Mouse (Mus musculus) T-helper 17 cell (primary cell): ENCODE results near the gene Ttll8.

Source experiments
- in situ Hi-C, 2 experiments: fragments of 300-600 bp; cut with MboI, MseI; formaldehyde crosslinking; loops; 1 replicate in 1 of 2; 2 replicates in 1 of 2; pipeline ENCODE4 v1.15.1; 2025; ENCODE audit warnings: high pct_unique_total_duplicates in 2 of 2

Gene Ttll8

GRCm38 (mm10) chr15:88862881-88863694, 91.1 kb downstream of the Ttll8 start:
- in situ Hi-C loops: no loop called here

DNA sequence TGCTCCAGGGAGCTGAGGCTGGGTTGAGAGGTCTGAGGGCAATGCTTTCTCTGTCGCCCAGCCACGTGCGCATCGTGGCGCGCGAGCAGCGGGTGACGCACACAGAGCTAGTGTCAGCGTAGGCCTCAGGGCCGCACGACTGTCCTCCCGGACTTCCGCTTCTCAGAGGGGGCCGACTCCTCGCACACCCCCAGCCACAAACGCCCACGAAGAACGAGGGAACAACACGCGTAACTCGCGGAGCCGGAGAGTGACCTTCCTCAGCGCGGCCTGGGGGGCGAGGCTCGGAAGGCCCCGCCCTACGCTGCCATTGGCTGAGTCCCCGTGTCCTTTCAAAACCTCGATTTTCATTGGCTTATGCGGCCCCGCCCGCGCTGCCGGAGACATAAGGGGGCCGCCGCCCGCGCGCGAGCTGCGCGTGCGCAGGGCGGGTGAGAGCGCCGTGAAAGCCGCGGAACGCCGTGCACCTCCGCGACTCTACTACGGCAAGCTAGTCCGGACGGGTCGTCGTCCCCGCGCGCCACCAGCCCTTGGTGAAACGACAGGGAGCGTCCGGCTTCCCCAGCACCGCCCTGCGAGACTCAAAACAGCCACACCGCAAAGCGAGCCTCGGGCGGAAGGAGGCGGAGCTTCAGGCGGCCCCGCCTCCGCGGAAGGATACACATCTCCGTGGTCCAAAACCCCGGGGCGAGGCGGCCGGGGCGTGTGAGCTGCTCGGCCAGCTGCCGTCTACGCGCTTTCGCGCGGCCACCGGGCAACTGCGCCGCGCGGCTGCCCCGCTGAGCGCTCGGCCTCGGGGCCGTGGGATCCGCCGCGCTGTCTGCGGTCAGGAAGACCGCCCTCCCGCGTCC, 92.2 kb downstream of the Ttll8 start, which contains the start of gene Pim3:
Pim3 (plus strand) TSS at position 415 of the 851 bp plus-strand sequence.
- in situ Hi-C loops: no loop called here

- in situ Hi-C loops: no loop called here
These were observed 93.4 kb downstream of the Ttll8 start for GRCm38 (mm10) chr15:88860781-88861180.

GRCm38 (mm10) chr15:88859206-88859970, 94.8 kb downstream of the Ttll8 start:
- in situ Hi-C loops: no loop called here

DNA sequence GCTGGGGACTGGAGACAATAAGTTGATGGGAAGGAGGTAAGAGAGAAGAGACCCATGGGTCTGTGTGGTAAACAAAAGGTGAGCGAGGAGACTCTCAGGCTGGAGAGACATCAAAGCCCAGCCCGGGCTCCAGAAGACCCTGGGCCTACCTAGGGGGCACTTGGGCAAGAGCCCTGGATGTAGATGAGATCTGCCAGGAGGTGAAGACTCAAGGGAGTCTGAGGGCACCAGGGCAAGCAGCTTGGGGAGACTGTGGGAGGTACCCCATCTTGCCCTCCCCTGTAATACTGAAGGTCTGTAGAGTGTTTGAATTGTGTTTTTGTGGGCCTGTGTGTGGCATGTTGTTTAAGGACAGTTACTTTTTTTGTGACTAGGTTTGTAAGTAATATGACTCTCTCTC, 95.5 kb downstream of the Ttll8 start:
- in situ Hi-C loops: no loop called here

GRCm38 (mm10) chr15:88858141-88858541, 96.1 kb downstream of the Ttll8 start:
- in situ Hi-C loops: no loop called here

GRCm38 (mm10) chr15:88857361-88857760, 96.9 kb downstream of the Ttll8 start:
- in situ Hi-C loops: no loop called here

GRCm38 (mm10) chr15:88856613-88857012, 97.6 kb downstream of the Ttll8 start:
- in situ Hi-C loops: no loop called here

- in situ Hi-C loops: no loop called here
These were observed 98.3 kb downstream of the Ttll8 start for GRCm38 (mm10) chr15:88855896-88856417.

DNA sequence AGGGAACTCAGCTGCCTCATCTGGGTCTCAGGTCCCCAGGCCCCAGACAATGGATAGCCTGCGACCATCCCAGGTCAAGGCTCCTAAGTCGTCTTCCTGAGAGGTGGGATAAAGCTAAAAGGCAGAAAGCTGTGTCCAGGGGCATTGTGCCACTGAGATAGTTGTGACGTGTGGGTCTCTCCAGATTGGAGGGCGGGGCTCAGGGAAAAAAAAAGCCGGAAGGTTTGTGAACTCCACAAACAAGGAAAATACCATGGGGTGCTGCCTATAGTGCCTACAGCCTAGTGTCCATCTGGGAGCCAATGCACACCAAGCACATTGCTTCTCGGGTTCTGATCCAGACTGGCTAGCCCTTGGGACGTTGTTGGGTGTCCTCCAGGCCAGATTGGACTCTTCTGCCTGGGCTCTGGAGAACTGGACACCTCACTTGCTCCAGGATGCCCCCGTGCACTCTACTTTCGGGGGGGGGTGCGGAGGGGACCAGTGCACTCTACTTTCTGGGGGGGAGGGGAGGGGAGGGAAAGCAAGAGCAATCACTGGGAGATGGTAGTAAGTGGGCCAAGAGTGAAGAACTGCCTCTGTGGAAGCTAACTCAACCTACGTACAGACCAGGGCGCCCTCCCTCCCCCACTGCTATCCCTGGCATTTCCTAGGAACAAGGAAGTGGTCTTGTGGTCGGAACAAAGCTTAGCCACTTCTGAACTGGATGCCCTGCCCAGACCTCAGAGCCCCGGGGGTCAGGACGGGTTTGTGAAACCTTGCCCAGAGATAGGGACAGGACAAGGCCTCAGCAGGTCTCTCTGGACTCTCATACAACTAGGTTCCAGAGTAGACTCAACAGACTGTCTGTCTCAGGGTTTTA, 99.0 kb downstream of the Ttll8 start:
- in situ Hi-C loops: no loop called here

- in situ Hi-C loops: no loop called here
These were observed 99.9 kb downstream of the Ttll8 start for GRCm38 (mm10) chr15:88854119-88854968.

- in situ Hi-C loops: no loop called here
These were observed 101.1 kb downstream of the Ttll8 start for GRCm38 (mm10) chr15:88853106-88853505.

GRCm38 (mm10) chr15:88851507-88852149, 102.6 kb downstream of the Ttll8 start:
- in situ Hi-C loops: no loop called here

- in situ Hi-C loops: no loop called here
These were observed 103.1 kb downstream of the Ttll8 start for GRCm38 (mm10) chr15:88851076-88851475.

DNA sequence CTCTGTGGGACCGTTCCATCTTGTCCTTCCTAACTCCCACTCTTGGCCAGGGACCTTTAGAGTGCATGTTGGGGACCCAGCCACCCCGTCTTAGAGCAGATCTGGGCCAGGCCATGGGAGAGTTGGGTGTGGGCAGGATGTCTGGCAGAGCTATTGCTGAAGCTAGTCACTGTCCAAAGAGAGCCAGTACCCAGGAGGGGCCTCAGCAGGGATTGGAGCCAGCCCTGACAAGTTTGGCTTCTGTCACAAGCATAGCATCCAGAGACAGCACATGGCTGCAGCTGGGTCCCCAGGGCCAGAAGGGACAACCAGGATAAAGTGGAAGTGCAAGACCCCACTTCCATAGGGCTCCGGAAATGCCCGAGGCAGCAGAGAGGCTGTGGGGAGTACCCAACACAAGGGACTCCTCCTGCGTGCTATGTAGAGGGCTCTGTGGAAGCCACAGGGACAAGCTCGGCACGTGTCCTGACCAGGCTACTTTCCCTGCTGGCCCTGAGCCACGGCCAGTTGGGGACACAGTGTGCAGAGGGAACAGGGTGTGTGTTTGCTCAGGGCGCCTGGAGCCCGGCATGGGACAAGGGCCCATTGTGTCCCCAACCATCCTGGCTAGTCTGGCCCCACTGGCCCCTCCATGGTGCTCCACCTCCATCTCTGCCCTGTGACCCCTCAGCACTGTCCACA, 103.9 kb downstream of the Ttll8 start:
- in situ Hi-C loops: no loop called here

DNA sequence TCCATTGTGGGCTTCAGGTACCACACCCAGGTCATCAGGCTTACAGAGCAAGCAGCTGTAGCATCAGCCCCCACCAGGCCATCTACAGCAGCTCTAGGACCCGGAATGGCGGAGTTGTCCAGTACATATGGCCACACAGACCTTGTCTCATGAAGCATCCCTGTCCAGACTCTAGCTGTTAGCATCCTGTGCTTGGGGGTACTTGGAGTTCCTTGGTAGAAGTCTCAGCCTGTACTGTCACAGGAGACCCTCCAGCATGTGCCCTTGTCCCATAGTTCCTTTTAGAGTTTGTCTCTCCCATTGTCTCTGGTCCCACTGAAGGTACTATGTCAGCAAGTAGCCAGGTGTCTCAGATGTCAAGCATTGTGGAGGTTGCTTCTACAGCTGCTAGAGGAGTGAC, 104.6 kb downstream of the Ttll8 start:
- in situ Hi-C loops: no loop called here

DNA sequence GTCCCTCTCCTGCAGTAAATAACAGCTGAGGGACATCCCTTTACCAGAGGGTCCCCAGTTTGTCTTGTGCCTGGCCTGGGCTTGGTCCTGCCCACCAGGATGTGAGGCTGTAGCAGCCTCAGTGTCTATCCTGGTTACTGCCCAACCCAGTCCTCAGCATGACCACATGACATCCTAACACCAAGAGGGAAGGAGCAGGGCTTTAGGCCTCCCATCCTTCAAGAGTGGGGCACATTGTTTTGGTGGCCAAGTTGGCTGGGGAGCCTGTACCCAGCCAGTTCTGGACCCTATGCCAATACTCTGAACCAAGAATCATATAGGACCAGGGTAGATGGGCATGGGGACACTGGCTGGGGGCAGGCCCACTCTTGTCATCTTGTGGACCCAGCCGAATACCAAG, 105.6 kb downstream of the Ttll8 start:
- in situ Hi-C loops: no loop called here

- in situ Hi-C loops: no loop called here
These were observed 109.3 kb downstream of the Ttll8 start for GRCm38 (mm10) chr15:88844966-88845365.
